Mouse (Mus musculus): Measurements from ENCODE around the gene Tsku. TPM values are rescaled to one million over a fixed set of nuclear protein-coding genes. Genes with fewer than 3 reads are reported as not detected.

The Tsku gene
- polyA plus RNA-seq (2014; fragmentation: Nextera tagmentation; extraction: Ambion mirVana): 12.6 and 12.7 TPM in 2 replicates

- ATAC-seq (ENCODE audit: low FRiP score, low TSS enrichment): peak; percentile 96
- Histone ChIP-seq H3K36me3 (ENCODE audit: control insufficient read depth, insufficient read depth, low read length) (no peaks in the 10 kb centered on the region), H3K4me1 (ENCODE audit: control insufficient read depth, insufficient read depth, low read length) (peaks cover 23% of the 10 kb centered on the region), H3K27ac (ENCODE audit: low read depth, low read length) (peak within 1 kb of the TSS; percentile 62; the same call in 1 of the 2 replicates), H3K4me3 (ENCODE audit: low read length) (peak within 1 kb of the TSS; percentile 64), H3K9me3 (ENCODE audit: control insufficient read depth, low read length) (no peaks in the 10 kb centered on the region), H3K27me3 (ENCODE audit: control insufficient read depth, insufficient read depth, low read length) (no peaks in the 10 kb centered on the region), H3K4me2 (replicated peaks; ENCODE audit: low read depth, low read length) (peak within 1 kb of the TSS; percentile 79), H3K9ac (ENCODE audit: low read depth, low read length) (peak within 1 kb of the TSS; percentile 76)
- under 1% methylated on average over 52 of the region's 52 CpGs for WGBS
These were observed at the start of gene Tsku for GRCm38 (mm10) chr7:98361063-98361652. TSS of gene Tsku (minus strand) at chr7:98361328.

- Histone ChIP-seq H3K9ac (ENCODE audit: low read depth, low read length) (no peak overlapping the region), H3K4me1 (ENCODE audit: control insufficient read depth, insufficient read depth, low read length) (no peaks in the 10 kb centered on the region), H3K27ac (ENCODE audit: low read depth, low read length) (no peak overlapping the region), H3K9me3 (ENCODE audit: control insufficient read depth, low read length) (no peaks in the 10 kb centered on the region), H3K4me3 (ENCODE audit: low read length) (no peak overlapping the region), H3K4me2 (replicated peaks; ENCODE audit: low read depth, low read length) (no peak overlapping the region), H3K27me3 (ENCODE audit: control insufficient read depth, insufficient read depth, low read length) (no peaks in the 10 kb centered on the region), H3K36me3 (ENCODE audit: control insufficient read depth, insufficient read depth, low read length) (no peaks in the 10 kb centered on the region)
- no peak for ATAC-seq (ENCODE audit: low FRiP score, low TSS enrichment)
- 86% methylated on average over 5 of the region's 5 CpGs for WGBS
These were observed 46.5 kb upstream of the Tsku start for GRCm38 (mm10) chr7:98407615-98408014.

- no peaks in the 10 kb centered on the region for H3K4me1 ChIP-seq (ENCODE audit: control insufficient read depth, insufficient read depth, low read length)
- H3K4me2 ChIP-seq (replicated peaks; ENCODE audit: low read depth, low read length): no peak overlapping the region
- no peak for ATAC-seq (ENCODE audit: low FRiP score, low TSS enrichment)
- no peak overlapping the region for H3K27ac ChIP-seq (ENCODE audit: low read depth, low read length)
- H3K36me3 ChIP-seq (ENCODE audit: control insufficient read depth, insufficient read depth, low read length): no peaks in the 10 kb centered on the region
- H3K9me3 ChIP-seq (ENCODE audit: control insufficient read depth, low read length): no peaks in the 10 kb centered on the region; the same call in 1 of the 2 replicates
- H3K9ac ChIP-seq (ENCODE audit: low read depth, low read length): no peak overlapping the region
- WGBS: 87% methylated on average over 4 of the region's 4 CpGs
- no peak overlapping the region for H3K4me3 ChIP-seq (ENCODE audit: low read length)
- no peaks in the 10 kb centered on the region for H3K27me3 ChIP-seq (ENCODE audit: control insufficient read depth, insufficient read depth, low read length)
These were observed 42.9 kb upstream of the Tsku start for GRCm38 (mm10) chr7:98403996-98404395.

GRCm38 (mm10) chr7:98402582-98403574 is 41.8 kb upstream of the Tsku start:
- Histone ChIP-seq H3K9ac (ENCODE audit: low read depth, low read length) (no peak overlapping the region), H3K4me2 (replicated peaks; ENCODE audit: low read depth, low read length) (no peak overlapping the region), H3K27me3 (ENCODE audit: control insufficient read depth, insufficient read depth, low read length) (no peaks in the 10 kb centered on the region), H3K36me3 (ENCODE audit: control insufficient read depth, insufficient read depth, low read length) (no peaks in the 10 kb centered on the region), H3K27ac (ENCODE audit: low read depth, low read length) (no peak overlapping the region), H3K4me1 (ENCODE audit: control insufficient read depth, insufficient read depth, low read length) (no peaks in the 10 kb centered on the region), H3K4me3 (ENCODE audit: low read length) (no peak overlapping the region), H3K9me3 (ENCODE audit: control insufficient read depth, low read length) (no peaks in the 10 kb centered on the region; the same call in 1 of the 2 replicates)
- no peak for ATAC-seq (ENCODE audit: low FRiP score, low TSS enrichment)
- 59% methylated on average over 15 of the region's 15 CpGs for WGBS

- ATAC-seq (ENCODE audit: low FRiP score, low TSS enrichment): no peak
- H3K4me3 ChIP-seq (ENCODE audit: low read length): no peak overlapping the region
- H3K4me1 ChIP-seq (ENCODE audit: control insufficient read depth, insufficient read depth, low read length): no peaks in the 10 kb centered on the region
- no peaks in the 10 kb centered on the region for H3K27me3 ChIP-seq (ENCODE audit: control insufficient read depth, insufficient read depth, low read length)
- H3K9ac ChIP-seq (ENCODE audit: low read depth, low read length): no peak overlapping the region
- 86% methylated on average over 8 of the region's 8 CpGs for WGBS
- no peak overlapping the region for H3K27ac ChIP-seq (ENCODE audit: low read depth, low read length)
- H3K9me3 ChIP-seq (ENCODE audit: control insufficient read depth, low read length): no peaks in the 10 kb centered on the region
- no peak overlapping the region for H3K4me2 ChIP-seq (replicated peaks; ENCODE audit: low read depth, low read length)
- no peaks in the 10 kb centered on the region for H3K36me3 ChIP-seq (ENCODE audit: control insufficient read depth, insufficient read depth, low read length)
These were observed 31.5 kb upstream of the Tsku start for GRCm38 (mm10) chr7:98392466-98393201.

- ATAC-seq (ENCODE audit: low FRiP score, low TSS enrichment): 0 out of 2 replicates have a peak, but pooled peaks have one; percentile 11
These were observed 30.3 kb upstream of the Tsku start for GRCm38 (mm10) chr7:98391351-98391936.

GRCm38 (mm10) chr7:98390486-98390885 is 29.4 kb upstream of the Tsku start:
- H3K9me3 ChIP-seq (ENCODE audit: control insufficient read depth, low read length): no peaks in the 10 kb centered on the region
- H3K9ac ChIP-seq (ENCODE audit: low read depth, low read length): no peak overlapping the region
- no peak for ATAC-seq (ENCODE audit: low FRiP score, low TSS enrichment)
- H3K36me3 ChIP-seq (ENCODE audit: control insufficient read depth, insufficient read depth, low read length): no peaks in the 10 kb centered on the region
- no peak overlapping the region for H3K27ac ChIP-seq (ENCODE audit: low read depth, low read length)
- no peaks in the 10 kb centered on the region for H3K4me1 ChIP-seq (ENCODE audit: control insufficient read depth, insufficient read depth, low read length)
- no peak overlapping the region for H3K4me2 ChIP-seq (replicated peaks; ENCODE audit: low read depth, low read length)
- no peak overlapping the region for H3K4me3 ChIP-seq (ENCODE audit: low read length)
- WGBS: 75% methylated on average over 2 of the region's 2 CpGs
- H3K27me3 ChIP-seq (ENCODE audit: control insufficient read depth, insufficient read depth, low read length): no peaks in the 10 kb centered on the region

More at GRCm38 (mm10) chr7:98391351-98391936, 30.3 kb upstream of the Tsku start:
- no peak overlapping the region for H3K9ac ChIP-seq (ENCODE audit: low read depth, low read length)
- H3K9me3 ChIP-seq (ENCODE audit: control insufficient read depth, low read length): no peaks in the 10 kb centered on the region
- H3K4me3 ChIP-seq (ENCODE audit: low read length): no peak overlapping the region
- no peaks in the 10 kb centered on the region for H3K27me3 ChIP-seq (ENCODE audit: control insufficient read depth, insufficient read depth, low read length)
- 68% methylated on average over 7 of the region's 7 CpGs for WGBS
- no peaks in the 10 kb centered on the region for H3K36me3 ChIP-seq (ENCODE audit: control insufficient read depth, insufficient read depth, low read length)
- H3K4me2 ChIP-seq (replicated peaks; ENCODE audit: low read depth, low read length): no peak overlapping the region
- 0 out of 2 replicates have a peak overlapping the region, but pooled peaks have one; percentile 14 for H3K27ac ChIP-seq (ENCODE audit: low read depth, low read length)
- no peaks in the 10 kb centered on the region for H3K4me1 ChIP-seq (ENCODE audit: control insufficient read depth, insufficient read depth, low read length)

- Histone ChIP-seq H3K4me2 (replicated peaks; ENCODE audit: low read depth, low read length) (no peak overlapping the region), H3K27ac (ENCODE audit: low read depth, low read length) (no peak overlapping the region), H3K9me3 (ENCODE audit: control insufficient read depth, low read length) (no peaks in the 10 kb centered on the region), H3K27me3 (ENCODE audit: control insufficient read depth, insufficient read depth, low read length) (no peaks in the 10 kb centered on the region), H3K4me1 (ENCODE audit: control insufficient read depth, insufficient read depth, low read length) (no peaks in the 10 kb centered on the region), H3K9ac (ENCODE audit: low read depth, low read length) (no peak overlapping the region), H3K36me3 (ENCODE audit: control insufficient read depth, insufficient read depth, low read length) (no peaks in the 10 kb centered on the region), H3K4me3 (ENCODE audit: low read length) (no peak overlapping the region)
- no peak for ATAC-seq (ENCODE audit: low FRiP score, low TSS enrichment)
- 86% methylated on average over 9 of the region's 9 CpGs for WGBS
These were observed 28.5 kb upstream of the Tsku start for GRCm38 (mm10) chr7:98389656-98390055.

Measured in kidney, embryonic 14.5 days (tissue).